Mouse (Mus musculus) MEL (cell line): ENCODE measurements around the gene Fam168b. TPM values are rescaled to one million over a fixed set of nuclear protein-coding genes. Genes with fewer than 3 reads are reported as not detected.

Source experiments
- DNase-seq: peaks from one replicate; pipeline ENCODE4 v3.0.0; 2011; ENCODE audit warnings: low read depth, low spot score
- H3K27ac ChIP-seq: 2 replicates; pipeline ENCODE4 v1.5.1; 2012; ENCODE audit warnings: low read depth, mild to moderate bottlenecking, control low read depth, low read length, moderate library complexity; ENCODE audit not compliant: control insufficient read depth
- H3K27me3 ChIP-seq, 2 experiments: fragments of 150-350 bp in 1 of 2; sonication (generic) in 1 of 2; 2 replicates each; pipeline ENCODE4 v1.6.1; 2012; ENCODE audit warnings: low read length in 2 of 2, mild to moderate bottlenecking in 2 of 2, improper control_type of control experiment in 1 of 2, moderate library complexity in 1 of 2; ENCODE audit not compliant: insufficient read depth in 2 of 2, control insufficient read depth in 1 of 2
- H3K36me3 ChIP-seq, 2 experiments: 2 replicates each; pipeline ENCODE4 v1.6.1; 2012 to 2014; ENCODE audit warnings: low read length in 2 of 2, improper control_type of control experiment in 1 of 2, inconsistent platforms in 1 of 2, mild to moderate bottlenecking in 1 of 2; ENCODE audit not compliant: insufficient read depth in 2 of 2, control insufficient read depth in 1 of 2
- H3K4me1 ChIP-seq, 2 experiments: fragments of 150-350 bp in 1 of 2; sonication (generic) in 1 of 2; 2 replicates each; pipeline ENCODE4 v1.6.1; 2012; ENCODE audit warnings: low read length in 2 of 2, improper control_type of control experiment in 1 of 2, mild to moderate bottlenecking in 1 of 2; ENCODE audit not compliant: insufficient read depth in 2 of 2, control insufficient read depth in 1 of 2
- H3K4me3 ChIP-seq, 2 experiments: fragments of 150-350 bp in 1 of 2; sonication (generic) in 1 of 2; 2 replicates each; pipeline ENCODE4 v1.5.1; 2012; ENCODE audit warnings: low read depth in 2 of 2, low read length in 2 of 2, mild to moderate bottlenecking in 2 of 2, moderate library complexity in 2 of 2, control low read depth in 1 of 2, improper control_type of control experiment in 1 of 2; ENCODE audit not compliant: control insufficient read depth in 1 of 2, insufficient read depth in 1 of 2
- H3K79me2 ChIP-seq: 2 replicates; pipeline ENCODE4 v1.6.1; 2012; ENCODE audit warnings: mild to moderate bottlenecking, low read length, moderate library complexity; ENCODE audit not compliant: control insufficient read depth, poor library complexity, insufficient read depth
- H3K9ac ChIP-seq: 2 replicates; pipeline ENCODE4 v1.6.1; 2012; ENCODE audit warnings: low read depth, mild to moderate bottlenecking, control low read depth, low read length, moderate library complexity; ENCODE audit not compliant: control insufficient read depth, poor library complexity, severe bottlenecking
- H3K9me3 ChIP-seq: fragments of 150-350 bp; sonication (generic); replicated peaks from 2 replicates; pipeline ENCODE4 v1.6.1; 2012; ENCODE audit warnings: mild to moderate bottlenecking, low read length, improper control_type of control experiment, moderate library complexity; ENCODE audit not compliant: insufficient read depth
- BHLHE40 ChIP-seq: IDR thresholded peaks from 2 replicates; pipeline ENCODE4 v1.6.1; 2012; ENCODE audit warnings: low read depth, mild to moderate bottlenecking, inconsistent platforms, low read length, improper control_type of control experiment, borderline replicate concordance
- CHD1 ChIP-seq: IDR thresholded peaks from 2 replicates; pipeline ENCODE4 v1.6.1; 2012; ENCODE audit warnings: low read depth, mild to moderate bottlenecking, inconsistent platforms, low read length, improper control_type of control experiment
- EP300 ChIP-seq, 2 experiments: IDR thresholded peaks; 2 replicates each; pipeline ENCODE4 v1.6.1; 2011; ENCODE audit warnings: improper control_type of control experiment in 2 of 2, low read length in 2 of 2, low read depth in 1 of 2, mild to moderate bottlenecking in 1 of 2
- GABPA ChIP-seq: IDR thresholded peaks from 2 replicates; pipeline ENCODE4 v1.6.1; 2012; ENCODE audit warnings: low read depth, mild to moderate bottlenecking, inconsistent platforms, low read length, improper control_type of control experiment, moderate library complexity
- HCFC1 ChIP-seq: IDR thresholded peaks from 2 replicates; pipeline ENCODE4 v1.6.1; 2012; ENCODE audit warnings: low read depth, mild to moderate bottlenecking, inconsistent platforms, low read length, improper control_type of control experiment, moderate library complexity
- JUND ChIP-seq: IDR thresholded peaks from 2 replicates; pipeline ENCODE4 v1.6.1; 2011; ENCODE audit warnings: low read depth, mild to moderate bottlenecking, improper control_type of control experiment, low read length
- MAX ChIP-seq: IDR thresholded peaks from 2 replicates; pipeline ENCODE4 v1.6.1; 2011; ENCODE audit warnings: low read length, improper control_type of control experiment
- MEF2A ChIP-seq: IDR thresholded peaks from 2 replicates; pipeline ENCODE4 v1.6.1; 2014; ENCODE audit warnings: low read depth, mild to moderate bottlenecking, inconsistent platforms, low read length, improper control_type of control experiment; ENCODE audit not compliant: poor library complexity, insufficient replicate concordance, severe bottlenecking; ENCODE audit errors: extremely low read depth
- MYB ChIP-seq: IDR thresholded peaks from 2 replicates; pipeline ENCODE4 v1.6.1; 2011; ENCODE audit warnings: mild to moderate bottlenecking, low read depth, low read length, improper control_type of control experiment
- MYC ChIP-seq: IDR thresholded peaks from 2 replicates; pipeline ENCODE4 v1.6.1; 2011; ENCODE audit warnings: low read depth, mild to moderate bottlenecking, low read length, improper control_type of control experiment, moderate library complexity
- NELFE ChIP-seq: IDR thresholded peaks from 2 replicates; pipeline ENCODE4 v1.6.1; 2011; ENCODE audit warnings: low read depth, low read length, improper control_type of control experiment
- POLR2AphosphoS2 ChIP-seq: IDR thresholded peaks from 2 replicates; pipeline ENCODE4 v1.6.1; 2011; ENCODE audit warnings: low read length, improper control_type of control experiment
- RCOR1 ChIP-seq: IDR thresholded peaks from 2 replicates; pipeline ENCODE4 v1.6.1; 2012; ENCODE audit warnings: low read depth, mild to moderate bottlenecking, inconsistent platforms, low read length, improper control_type of control experiment
- SIN3A ChIP-seq: IDR thresholded peaks from 2 replicates; pipeline ENCODE4 v1.6.1; 2012; ENCODE audit warnings: low read length, improper control_type of control experiment, inconsistent platforms
- TAL1 ChIP-seq: IDR thresholded peaks from 2 replicates; pipeline ENCODE4 v1.6.1; 2012; ENCODE audit warnings: mild to moderate bottlenecking, inconsistent platforms, low read length, moderate library complexity, mixed read lengths
- TCF12 ChIP-seq: IDR thresholded peaks from 2 replicates; pipeline ENCODE4 v1.6.1; 2014; ENCODE audit warnings: low read depth, mild to moderate bottlenecking, inconsistent platforms, low read length, improper control_type of control experiment, moderate library complexity
- UBTF ChIP-seq: IDR thresholded peaks from 2 replicates; pipeline ENCODE4 v1.6.1; 2012; ENCODE audit warnings: low read depth, mild to moderate bottlenecking, inconsistent platforms, low read length, improper control_type of control experiment, moderate library complexity, borderline replicate concordance; ENCODE audit not compliant: insufficient read depth
- USF1 ChIP-seq: IDR thresholded peaks from 2 replicates; pipeline ENCODE4 v1.6.1; 2014; ENCODE audit warnings: low read depth, mild to moderate bottlenecking, inconsistent platforms, low read length, improper control_type of control experiment, moderate library complexity
- ZKSCAN1 ChIP-seq: IDR thresholded peaks from 2 replicates; pipeline ENCODE4 v1.6.1; 2012; ENCODE audit warnings: low read depth, mild to moderate bottlenecking, inconsistent platforms, low read length, improper control_type of control experiment, moderate library complexity
- ZNF384 ChIP-seq: IDR thresholded peaks from 2 replicates; pipeline ENCODE4 v1.6.1; 2012; ENCODE audit warnings: low read depth, mild to moderate bottlenecking, inconsistent platforms, low read length, improper control_type of control experiment
- polyA plus RNA-seq, 2 experiments: library from polyadenylated mRNA; stranded (reverse) in 1 of 2; unstranded in 1 of 2; fragments of >175 nt in 1 of 2; fragments of >200 nt in 1 of 2; gene quantifications; 2 replicates each; pipeline versions ENCODE4 v1.2.1 to v1.2.4; 2012; ENCODE audit warnings: low replicate concordance in 2 of 2, low read depth in 1 of 2; ENCODE audit not compliant: insufficient read length in 2 of 2, insufficient read depth in 1 of 2, missing spikeins in 1 of 2
- total RNA-seq: library from RNA; depleted of rRNA; stranded (reverse); fragments of 300-350 nt; gene quantifications from 2 replicates; pipeline ENCODE4 v1.2.3, GENCODE M21; 2012

Fam168b gene
- total and polyA plus RNA-seq, 3 experiments: 78.9 to 136 (median 97.4) TPM

DNA sequence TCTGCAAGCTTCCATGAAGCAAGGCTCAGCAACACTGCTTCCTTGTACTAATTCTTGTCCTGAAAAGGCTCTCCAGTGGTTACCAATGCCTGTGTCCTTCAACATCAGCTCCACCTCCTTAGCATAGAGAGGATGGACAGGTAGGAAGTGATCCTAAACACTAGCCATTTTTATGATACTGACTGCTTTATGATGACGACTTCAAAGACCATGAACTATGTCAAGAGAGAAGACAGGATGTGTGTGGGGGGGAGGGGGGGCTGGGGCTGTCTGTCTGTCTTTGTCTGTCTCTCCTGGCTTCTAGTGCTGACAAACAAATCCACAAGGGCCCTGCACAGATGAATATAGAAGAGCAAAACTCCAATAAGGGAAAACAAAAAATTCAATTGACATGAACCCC is 11.5 kb downstream of the Fam168b start:
- Histone ChIP-seq H3K79me2 (peaks cover 61% of the 10 kb centered on the region), H3K36me3 (peaks cover 3 to 30% of the 10 kb centered on the region in 2 experiments), H3K9ac (no peak overlapping the region), H3K27ac (no peak overlapping the region), H3K4me1 (no peaks in the 10 kb centered on the region), H3K9me3 (no peaks in the 10 kb centered on the region), H3K27me3 (no peaks in the 10 kb centered on the region), H3K4me3 (no peak overlapping the region)
- no peak for TF ChIP-seq BHLHE40
- no peak for TF ChIP-seq USF1
- TF ChIP-seq MYB: no peak
- TF ChIP-seq CHD1: no peak
- no peak for TF ChIP-seq UBTF
- TF ChIP-seq MYC: no peak
- no peak for TF ChIP-seq MEF2A
- no peak for TF ChIP-seq ZNF384
- no peak for TF ChIP-seq RCOR1
- no peak for DNase-seq

- peaks cover 3 to 30% of the 10 kb centered on the region in 2 experiments for H3K36me3 ChIP-seq
- H3K4me1 ChIP-seq: no peaks in the 10 kb centered on the region
- TF ChIP-seq NELFE: no peak
- TF ChIP-seq JUND: no peak
- TF ChIP-seq POLR2AphosphoS2: no peak
- no peak for TF ChIP-seq ZKSCAN1
- TF ChIP-seq BHLHE40: no peak
- no peak for TF ChIP-seq EP300 (IDR thresholded peaks at IDR 0.05; ENCODE audit: low read depth in 1 of 2, low read length in 2 of 2)
- TF ChIP-seq UBTF: no peak
- no peak for TF ChIP-seq GABPA
- TF ChIP-seq TAL1: no peak
- no peak for TF ChIP-seq HCFC1
- TF ChIP-seq MAX: no peak
- no peak for TF ChIP-seq MYB
- TF ChIP-seq MYC: no peak
- TF ChIP-seq RCOR1: no peak
- no peak for TF ChIP-seq TCF12
- TF ChIP-seq SIN3A: no peak
- H3K27me3 ChIP-seq: no peaks in the 10 kb centered on the region
- no peak overlapping the region for H3K9ac ChIP-seq
- no peak overlapping the region for H3K4me3 ChIP-seq
- peaks cover 57% of the 10 kb centered on the region for H3K79me2 ChIP-seq
- H3K27ac ChIP-seq: no peak overlapping the region
- H3K9me3 ChIP-seq: no peaks in the 10 kb centered on the region
- no peak for DNase-seq
Observed at GRCm38 (mm10) chr1:34830934-34831333, 11.9 kb downstream of the Fam168b start.
